Mouse (Mus musculus): Measurements from ENCODE around the gene Large1. TPM values are rescaled to one million over a fixed set of nuclear protein-coding genes. Genes with fewer than 3 reads are reported as not detected.
A peak's percentile ranks its signal among the peaks of the same experiment; 100 is the strongest.

The Large1 gene
- polyA plus RNA-seq, 1 experiment from 2014 or later, result 5.8 TPM

- Histone ChIP-seq H3K27ac (no peak overlapping the region), H3K9ac (no peak overlapping the region), H3K36me3 (no peaks in the 10 kb centered on the region), H3K4me2 (no peak overlapping the region), H3K4me3 (no peak overlapping the region), H3K9me3 (no peaks in the 10 kb centered on the region), H3K27me3 (no peaks in the 10 kb centered on the region), H3K4me1 (no peaks in the 10 kb centered on the region)
- ATAC-seq (ENCODE audit: borderline replicate concordance, extremely low read depth, low FRiP score, low TSS enrichment), result no peak
- 74% methylated on average over 3 of the region's 3 CpGs for WGBS
Observed at GRCm38 (mm10) chr8:73226841-73227240, 126.5 kb downstream of the Large1 start.

GRCm38 (mm10) chr8:73225654-73226053 is 127.7 kb downstream of the Large1 start:
- Histone ChIP-seq H3K4me3 (no peak overlapping the region), H3K27ac (no peak overlapping the region), H3K36me3 (no peaks in the 10 kb centered on the region), H3K9me3 (no peaks in the 10 kb centered on the region), H3K9ac (no peak overlapping the region), H3K4me2 (no peak overlapping the region), H3K4me1 (no peaks in the 10 kb centered on the region), H3K27me3 (no peaks in the 10 kb centered on the region)
- ATAC-seq (ENCODE audit: borderline replicate concordance, extremely low read depth, low FRiP score, low TSS enrichment), result no peak
- WGBS, result 64% methylated on average over 2 of the region's 2 CpGs

- Histone ChIP-seq H3K9ac (no peak overlapping the region), H3K36me3 (no peaks in the 10 kb centered on the region), H3K27ac (no peak overlapping the region), H3K9me3 (no peaks in the 10 kb centered on the region), H3K4me3 (no peak overlapping the region), H3K4me1 (no peaks in the 10 kb centered on the region), H3K4me2 (no peak overlapping the region), H3K27me3 (no peaks in the 10 kb centered on the region)
- WGBS, result 71% methylated on average over 6 of the region's 6 CpGs
- ATAC-seq (ENCODE audit: borderline replicate concordance, extremely low read depth, low FRiP score, low TSS enrichment), result no peak
Observed at GRCm38 (mm10) chr8:73219178-73219811, 134.0 kb downstream of the Large1 start.

GRCm38 (mm10) chr8:73206831-73207230 is 146.5 kb downstream of the Large1 start:
- H3K4me3 ChIP-seq, result no peak overlapping the region
- no peaks in the 10 kb centered on the region for H3K9me3 ChIP-seq
- no peak overlapping the region for H3K27ac ChIP-seq
- H3K9ac ChIP-seq, result no peak overlapping the region
- ATAC-seq (ENCODE audit: borderline replicate concordance, extremely low read depth, low FRiP score, low TSS enrichment), result no peak
- no peaks in the 10 kb centered on the region for H3K4me1 ChIP-seq
- no peak overlapping the region for H3K4me2 ChIP-seq
- no peaks in the 10 kb centered on the region for H3K36me3 ChIP-seq
- H3K27me3 ChIP-seq, result no peaks in the 10 kb centered on the region

GRCm38 (mm10) chr8:73201854-73202253 is 151.5 kb downstream of the Large1 start:
- no peaks in the 10 kb centered on the region for H3K4me1 ChIP-seq
- no peak for ATAC-seq (ENCODE audit: borderline replicate concordance, extremely low read depth, low FRiP score, low TSS enrichment)
- WGBS, result 84% methylated on average over 2 of the region's 2 CpGs
- H3K4me3 ChIP-seq, result no peak overlapping the region
- no peaks in the 10 kb centered on the region for H3K27me3 ChIP-seq
- H3K4me2 ChIP-seq, result no peak overlapping the region
- H3K9ac ChIP-seq, result no peak overlapping the region
- H3K36me3 ChIP-seq, result no peaks in the 10 kb centered on the region
- no peaks in the 10 kb centered on the region for H3K9me3 ChIP-seq
- H3K27ac ChIP-seq, result no peak overlapping the region

- Histone ChIP-seq H3K4me1 (no peaks in the 10 kb centered on the region), H3K4me2 (no peak overlapping the region), H3K9me3 (no peaks in the 10 kb centered on the region), H3K27ac (no peak overlapping the region), H3K27me3 (no peaks in the 10 kb centered on the region), H3K36me3 (no peaks in the 10 kb centered on the region), H3K9ac (no peak overlapping the region), H3K4me3 (no peak overlapping the region)
- 90% methylated on average over 1 of the region's 1 CpGs for WGBS
- no peak for ATAC-seq (ENCODE audit: borderline replicate concordance, extremely low read depth, low FRiP score, low TSS enrichment)
Observed at GRCm38 (mm10) chr8:73197714-73198113, 155.6 kb downstream of the Large1 start.

GRCm38 (mm10) chr8:73188684-73189083 is 164.7 kb downstream of the Large1 start:
- 77% methylated on average over 1 of the region's 1 CpGs for WGBS
- H3K9ac ChIP-seq, result no peak overlapping the region
- H3K27me3 ChIP-seq, result no peaks in the 10 kb centered on the region
- ATAC-seq (ENCODE audit: borderline replicate concordance, extremely low read depth, low FRiP score, low TSS enrichment), result no peak
- no peak overlapping the region for H3K4me3 ChIP-seq
- H3K36me3 ChIP-seq, result no peaks in the 10 kb centered on the region
- no peaks in the 10 kb centered on the region for H3K9me3 ChIP-seq
- H3K4me1 ChIP-seq, result no peaks in the 10 kb centered on the region
- H3K4me2 ChIP-seq, result no peak overlapping the region
- no peak overlapping the region for H3K27ac ChIP-seq

GRCm38 (mm10) chr8:73187381-73187780 is 166.0 kb downstream of the Large1 start:
- Histone ChIP-seq H3K27ac (no peak overlapping the region), H3K9me3 (no peaks in the 10 kb centered on the region), H3K4me3 (no peak overlapping the region), H3K4me2 (no peak overlapping the region), H3K36me3 (no peaks in the 10 kb centered on the region), H3K27me3 (no peaks in the 10 kb centered on the region), H3K4me1 (no peaks in the 10 kb centered on the region), H3K9ac (no peak overlapping the region)
- ATAC-seq (ENCODE audit: borderline replicate concordance, extremely low read depth, low FRiP score, low TSS enrichment), result no peak
- 79% methylated on average over 1 of the region's 1 CpGs for WGBS

GRCm38 (mm10) chr8:73178434-73178833 is 174.9 kb downstream of the Large1 start:
- no peak overlapping the region for H3K4me3 ChIP-seq
- H3K27me3 ChIP-seq, result no peaks in the 10 kb centered on the region
- H3K4me2 ChIP-seq, result no peak overlapping the region
- 85% methylated on average over 1 of the region's 1 CpGs for WGBS
- H3K4me1 ChIP-seq, result 0 out of 2 replicates have a peak, but pooled peaks cover 3% of the 10 kb centered on the region
- no peak overlapping the region for H3K27ac ChIP-seq
- no peaks in the 10 kb centered on the region for H3K36me3 ChIP-seq
- H3K9me3 ChIP-seq, result no peaks in the 10 kb centered on the region
- no peak for ATAC-seq (ENCODE audit: borderline replicate concordance, extremely low read depth, low FRiP score, low TSS enrichment)
- no peak overlapping the region for H3K9ac ChIP-seq

GRCm38 (mm10) chr8:73172661-73173060 is 180.7 kb downstream of the Large1 start:
- no peak for ATAC-seq (ENCODE audit: borderline replicate concordance, extremely low read depth, low FRiP score, low TSS enrichment)
- Histone ChIP-seq H3K9me3 (no peaks in the 10 kb centered on the region), H3K27ac (no peak overlapping the region), H3K27me3 (no peaks in the 10 kb centered on the region), H3K4me1 (no peaks in the 10 kb centered on the region), H3K36me3 (no peaks in the 10 kb centered on the region), H3K4me2 (no peak overlapping the region), H3K4me3 (no peak overlapping the region), H3K9ac (no peak overlapping the region)

- Histone ChIP-seq H3K4me1 (no peaks in the 10 kb centered on the region), H3K27ac (no peak overlapping the region), H3K27me3 (no peaks in the 10 kb centered on the region), H3K9ac (no peak overlapping the region), H3K36me3 (no peaks in the 10 kb centered on the region), H3K4me2 (no peak overlapping the region), H3K9me3 (no peaks in the 10 kb centered on the region), H3K4me3 (no peak overlapping the region)
- 57% methylated on average over 3 of the region's 3 CpGs for WGBS
- ATAC-seq (ENCODE audit: borderline replicate concordance, extremely low read depth, low FRiP score, low TSS enrichment), result 0 out of 2 replicates have a peak, but pooled peaks have one; percentile 27
Observed at GRCm38 (mm10) chr8:73161994-73162393, 191.3 kb downstream of the Large1 start.

GRCm38 (mm10) chr8:73161564-73161963 is 191.8 kb downstream of the Large1 start:
- Histone ChIP-seq H3K27me3 (no peaks in the 10 kb centered on the region), H3K4me1 (no peaks in the 10 kb centered on the region), H3K4me3 (no peak overlapping the region), H3K9me3 (no peaks in the 10 kb centered on the region), H3K36me3 (no peaks in the 10 kb centered on the region), H3K27ac (no peak overlapping the region), H3K9ac (no peak overlapping the region), H3K4me2 (no peak overlapping the region)
- WGBS, result 28% methylated on average over 1 of the region's 1 CpGs
- no peak for ATAC-seq (ENCODE audit: borderline replicate concordance, extremely low read depth, low FRiP score, low TSS enrichment)

- Histone ChIP-seq H3K9ac (no peak overlapping the region), H3K4me1 (no peaks in the 10 kb centered on the region), H3K4me3 (no peak overlapping the region), H3K27ac (no peak overlapping the region), H3K27me3 (no peaks in the 10 kb centered on the region), H3K9me3 (no peaks in the 10 kb centered on the region), H3K4me2 (no peak overlapping the region), H3K36me3 (no peaks in the 10 kb centered on the region)
- no peak for ATAC-seq (ENCODE audit: borderline replicate concordance, extremely low read depth, low FRiP score, low TSS enrichment)
- WGBS, result 48% methylated on average over 2 of the region's 2 CpGs
Observed at GRCm38 (mm10) chr8:73160945-73161344, 192.4 kb downstream of the Large1 start.
